Mouse (Mus musculus) intestine, postnatal 0 days (tissue): ENCODE measurements around the gene Igdcc4. TPM values are rescaled to one million over a fixed set of nuclear protein-coding genes. Genes with fewer than 3 reads are reported as not detected.

Experiments used
- ATAC-seq: fragments of 200-750 bp; cut with Nextera tagmentation; 2 replicates; pipeline ENCODE4 v1.8.0; 2017; ENCODE audit warnings: mild to moderate bottlenecking, moderate TSS enrichment, moderate library complexity
- H3K27ac ChIP-seq: fragments of 300-500 bp; sonication (generic); 2 replicates; pipeline ENCODE4 v1.5.1; 2014; ENCODE audit warnings: mild to moderate bottlenecking, low read depth, low read length, moderate library complexity
- H3K27me3 ChIP-seq: fragments of 300-500 bp; sonication (generic); replicated peaks from 2 replicates; pipeline ENCODE4 v1.6.1; 2014; ENCODE audit warnings: low read length, mixed read lengths; ENCODE audit not compliant: control insufficient read depth, insufficient read depth
- H3K36me3 ChIP-seq: fragments of 300-500 bp; sonication (generic); 2 replicates; pipeline ENCODE4 v1.6.1; 2014; ENCODE audit warnings: mild to moderate bottlenecking, moderate library complexity; ENCODE audit not compliant: control insufficient read depth, insufficient read depth
- H3K4me1 ChIP-seq: fragments of 300-500 bp; sonication (generic); replicated peaks from 2 replicates; pipeline ENCODE4 v1.6.1; 2014; ENCODE audit warnings: antibody characterized with exemption, low read length, mixed read lengths; ENCODE audit not compliant: control insufficient read depth, insufficient read depth
- H3K4me2 ChIP-seq: fragments of 300-500 bp; sonication (generic); replicated peaks from 2 replicates; pipeline ENCODE4 v1.6.1; 2014; ENCODE audit warnings: low read depth, mild to moderate bottlenecking, moderate library complexity
- H3K4me3 ChIP-seq: fragments of 300-500 bp; sonication (generic); 2 replicates; pipeline ENCODE4 v1.5.1; 2014; ENCODE audit warnings: low read depth, low read length
- H3K9ac ChIP-seq: fragments of 300-500 bp; sonication (generic); 2 replicates; pipeline ENCODE4 v1.6.1; 2014; ENCODE audit warnings: mild to moderate bottlenecking, low read depth, low read length
- H3K9me3 ChIP-seq: fragments of 300-500 bp; sonication (generic); 2 replicates; pipeline ENCODE4 v1.6.1; 2016; ENCODE audit warnings: mixed run types; ENCODE audit not compliant: control insufficient read depth
- CTCF ChIP-seq: sonication (generic); IDR thresholded peaks from 2 replicates; pipeline ENCODE4 v1.5.1; 2016; ENCODE audit warnings: low read depth, mild to moderate bottlenecking, control low read depth, antibody characterized with exemption, moderate library complexity
- WGBS: fragments of 180-500 bp; shearing (Covaris S2); extraction: QIAGEN DNeasy Blood & Tissue Kit; methylation state at CpG from one replicate; pipeline ENCODE4 v1.1.7; 2014; 5-methylcytosine and 5-hydroxymethylcytosine counted together
- polyA plus RNA-seq: library from polyadenylated mRNA; unstranded; fragments of >200 nt; fragmentation: Nextera tagmentation; extraction: Ambion mirVana; gene quantifications from 2 replicates; pipeline ENCODE4 v1.2.1, GENCODE M21; 2015

The Igdcc4 gene
- 4.1 and 4.5 TPM in 2 replicates for polyA plus RNA-seq

DNA sequence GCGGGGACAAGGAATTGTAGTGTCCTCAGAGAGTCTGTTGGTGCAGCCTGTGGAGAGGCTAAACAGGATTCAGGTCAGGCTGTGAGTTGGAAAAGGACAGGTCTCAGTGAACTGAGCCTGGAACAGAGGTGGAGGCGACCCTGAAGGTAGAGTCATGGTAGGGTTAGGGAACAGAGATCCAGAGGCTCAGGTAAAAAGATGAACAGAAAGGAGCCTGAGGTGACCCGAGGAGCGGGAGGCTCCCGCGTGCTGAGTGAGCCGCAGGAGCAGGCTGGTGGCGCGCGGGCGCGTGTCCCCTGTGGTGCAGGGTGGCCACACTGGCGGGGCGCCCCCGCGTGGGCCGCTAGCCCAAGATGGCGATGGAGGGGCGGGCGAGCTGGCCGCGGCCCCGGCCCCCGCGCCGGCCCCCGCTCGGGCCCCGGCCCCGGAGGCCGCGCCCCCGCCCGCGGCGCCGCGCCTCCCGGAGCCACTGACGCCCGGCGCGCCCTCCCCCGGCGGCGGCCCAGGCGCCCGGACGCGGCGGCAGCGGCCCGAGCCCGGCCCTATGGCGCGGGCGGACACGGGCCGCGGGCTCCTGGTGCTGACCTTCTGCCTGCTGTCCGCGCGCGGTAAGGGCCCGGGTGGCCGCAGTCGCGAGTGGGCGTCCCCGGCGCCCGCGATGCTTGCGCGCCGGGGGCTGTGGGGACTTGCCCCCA lies at the start of gene Igdcc4:
Gene Igdcc4 (plus strand): TSS at position 496 of the 695 bp plus-strand sequence.
- 3% methylated on average over 27 of the region's 76 CpGs for WGBS
- Histone ChIP-seq H3K4me2 (peak within 1 kb of the TSS; percentile 100), H3K4me3 (peak within 1 kb of the TSS; percentile 68), H3K36me3 (no peaks in the 10 kb centered on the region), H3K9me3 (no peaks in the 10 kb centered on the region), H3K4me1 (no peaks in the 10 kb centered on the region), H3K27ac (peak within 1 kb of the TSS; percentile 62), H3K9ac (peak within 1 kb of the TSS; percentile 71), H3K27me3 (no peaks in the 10 kb centered on the region)
- TF ChIP-seq CTCF = peak; percentile 27; the same call in 1 of the 2 replicates
- ATAC-seq = peak; percentile 35

DNA sequence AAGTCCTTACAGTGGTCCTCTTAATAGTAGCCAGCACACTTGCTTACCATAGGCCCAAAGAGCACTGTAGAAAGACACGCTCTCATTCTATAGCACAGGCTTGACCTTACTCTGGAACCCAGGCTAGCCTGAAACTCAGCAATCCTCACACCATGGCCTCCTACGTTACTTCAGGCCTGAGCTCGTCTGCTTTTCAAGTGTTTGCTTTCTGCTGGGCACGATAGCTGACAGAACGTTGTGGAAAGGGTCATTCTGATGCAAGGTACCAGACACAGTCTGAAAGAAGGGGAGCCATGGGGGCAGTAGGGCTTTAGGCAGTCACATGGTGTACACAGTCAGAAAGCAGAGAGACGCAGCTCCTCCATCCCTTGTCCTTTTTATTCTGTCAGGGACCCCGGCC lies 37.0 kb upstream of the Igdcc4 start:
- no peaks in the 10 kb centered on the region for H3K4me1 ChIP-seq
- no peak overlapping the region for H3K4me2 ChIP-seq
- peaks cover 77% of the 10 kb centered on the region for H3K36me3 ChIP-seq
- H3K9ac ChIP-seq = no peak overlapping the region
- 0 out of 2 replicates have a peak overlapping the region, but pooled peaks have one; percentile 30 for H3K27ac ChIP-seq
- no peak overlapping the region for H3K4me3 ChIP-seq
- H3K9me3 ChIP-seq = no peaks in the 10 kb centered on the region
- WGBS = 92% methylated on average over 7 of the region's 7 CpGs
- H3K27me3 ChIP-seq = no peaks in the 10 kb centered on the region
- TF ChIP-seq CTCF = no peak
- ATAC-seq = no peak

DNA sequence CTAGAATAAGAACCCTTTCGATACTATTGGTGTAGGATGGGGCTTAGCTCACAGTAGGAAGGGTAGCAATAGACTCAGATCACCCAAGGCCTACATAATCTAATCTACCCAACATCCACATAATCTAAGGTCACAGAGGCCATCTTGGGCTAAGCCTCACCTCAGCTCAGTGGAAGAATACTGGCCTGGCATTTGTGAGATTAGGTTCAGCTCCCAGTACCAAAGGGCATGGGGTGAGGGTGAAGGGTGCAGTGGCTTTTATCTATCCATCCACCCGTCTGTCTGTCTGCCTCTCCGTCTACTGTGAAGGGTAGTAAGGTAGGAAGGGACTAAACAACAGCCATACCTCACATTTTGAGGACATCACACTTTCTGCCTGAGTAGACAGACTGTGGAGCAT lies 30.7 kb upstream of the Igdcc4 start:
- Histone ChIP-seq H3K4me2 (no peak overlapping the region), H3K9ac (no peak overlapping the region), H3K36me3 (peaks cover 74% of the 10 kb centered on the region), H3K4me3 (no peak overlapping the region), H3K27me3 (no peaks in the 10 kb centered on the region), H3K4me1 (no peaks in the 10 kb centered on the region), H3K9me3 (no peaks in the 10 kb centered on the region), H3K27ac (no peak overlapping the region)
- TF ChIP-seq CTCF = no peak
- WGBS = 85% methylated on average over 3 of the region's 3 CpGs
- ATAC-seq = no peak

DNA sequence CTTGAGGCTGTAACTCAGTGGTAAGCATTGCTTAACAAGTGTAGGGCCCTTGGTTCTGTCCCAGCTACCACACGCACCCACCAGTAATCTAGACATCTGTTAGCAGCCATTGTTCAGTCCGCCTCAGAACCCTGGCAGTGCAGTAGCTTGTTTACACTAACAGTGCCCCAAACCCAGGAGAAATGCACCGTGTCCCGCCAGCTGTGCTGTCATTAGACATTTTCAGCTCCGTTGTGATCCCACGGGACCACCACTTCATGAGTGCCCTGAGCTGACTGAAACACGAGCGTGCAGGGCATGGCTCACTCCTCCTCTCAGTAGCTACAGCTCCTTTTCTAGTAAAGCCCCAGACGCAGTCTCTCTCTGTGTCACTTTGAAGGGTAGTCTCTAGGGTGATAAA lies 27.7 kb upstream of the Igdcc4 start:
- H3K4me1 ChIP-seq = no peaks in the 10 kb centered on the region
- TF ChIP-seq CTCF = no peak
- H3K9me3 ChIP-seq = no peaks in the 10 kb centered on the region
- WGBS = 74% methylated on average over 9 of the region's 9 CpGs
- H3K27ac ChIP-seq = no peak overlapping the region
- no peak for ATAC-seq
- H3K4me3 ChIP-seq = no peak overlapping the region
- H3K36me3 ChIP-seq = peaks cover 72% of the 10 kb centered on the region
- H3K4me2 ChIP-seq = no peak overlapping the region
- H3K27me3 ChIP-seq = no peaks in the 10 kb centered on the region
- no peak overlapping the region for H3K9ac ChIP-seq

DNA sequence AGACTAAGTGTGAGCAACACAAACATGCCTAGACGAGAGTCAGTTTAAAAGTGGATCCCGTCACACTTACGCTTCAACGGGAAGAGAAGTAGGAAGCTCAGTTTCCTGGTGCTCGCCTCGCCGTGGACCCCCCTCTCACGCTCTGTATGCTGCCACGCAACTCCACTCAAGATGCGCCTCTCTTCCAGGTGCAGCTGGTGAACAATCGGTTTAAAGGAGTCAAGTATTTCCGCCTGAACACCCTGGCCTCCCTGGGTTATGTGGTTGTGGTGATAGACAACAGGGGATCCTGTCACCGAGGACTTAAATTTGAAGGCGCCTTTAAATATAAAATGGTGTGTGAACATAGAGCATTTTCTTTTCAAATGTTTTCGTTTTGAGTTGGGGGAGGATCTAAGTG lies 27.0 kb upstream of the Igdcc4 start:
- no peak overlapping the region for H3K27ac ChIP-seq
- H3K9me3 ChIP-seq = no peaks in the 10 kb centered on the region
- H3K4me1 ChIP-seq = no peaks in the 10 kb centered on the region
- no peak overlapping the region for H3K4me3 ChIP-seq
- peaks cover 72% of the 10 kb centered on the region for H3K36me3 ChIP-seq
- H3K9ac ChIP-seq = no peak overlapping the region
- TF ChIP-seq CTCF = no peak
- H3K27me3 ChIP-seq = no peaks in the 10 kb centered on the region
- no peak overlapping the region for H3K4me2 ChIP-seq
- no peak for ATAC-seq
- 90% methylated on average over 15 of the region's 15 CpGs for WGBS

DNA sequence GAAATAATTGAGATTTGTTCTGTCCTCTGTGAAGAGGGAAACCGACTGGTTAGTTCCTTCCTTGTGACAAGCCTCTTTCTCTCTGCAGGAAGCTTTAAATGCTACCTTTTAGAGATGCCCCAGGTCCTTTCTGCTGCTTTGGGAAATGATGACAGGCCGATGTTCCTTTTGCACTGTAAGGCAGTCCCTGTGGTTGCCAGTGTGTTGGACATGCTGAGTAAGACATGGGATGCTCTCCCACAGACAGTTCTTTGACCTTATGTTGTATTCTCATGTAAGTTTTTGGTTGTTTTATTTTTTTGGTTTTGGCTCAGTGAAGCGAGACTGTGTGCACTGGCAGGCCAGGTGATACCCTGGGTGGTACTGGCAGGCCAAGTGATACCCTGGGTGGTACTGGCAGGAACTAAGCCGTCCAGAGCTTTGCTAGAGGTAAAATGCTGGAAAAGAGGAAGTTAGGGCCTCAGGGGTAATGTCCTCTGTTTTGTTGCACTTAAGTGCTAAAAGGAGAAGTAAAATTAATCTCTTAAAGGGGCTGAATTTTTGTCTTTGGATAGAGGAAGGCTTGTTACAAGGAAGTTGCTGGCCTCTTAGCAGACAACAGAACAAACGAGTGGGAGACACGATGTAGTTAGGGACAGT lies 26.3 kb upstream of the Igdcc4 start:
- ATAC-seq = no peak
- no peaks in the 10 kb centered on the region for H3K27me3 ChIP-seq
- H3K27ac ChIP-seq = no peak overlapping the region
- WGBS = 88% methylated on average over 6 of the region's 6 CpGs
- no peak overlapping the region for H3K4me3 ChIP-seq
- no peaks in the 10 kb centered on the region for H3K4me1 ChIP-seq
- no peaks in the 10 kb centered on the region for H3K9me3 ChIP-seq
- no peak overlapping the region for H3K4me2 ChIP-seq
- no peak for TF ChIP-seq CTCF
- no peak overlapping the region for H3K9ac ChIP-seq
- H3K36me3 ChIP-seq = peaks cover 76% of the 10 kb centered on the region
